Mouse (Mus musculus): ENCODE results near the gene Slc6a16. TPM values are rescaled to one million over a fixed set of nuclear protein-coding genes. Genes with fewer than 3 reads are reported as not detected.

Slc6a16 gene
- polyA plus RNA-seq, 1 experiment from 2014 or later, result not detected

DNA sequence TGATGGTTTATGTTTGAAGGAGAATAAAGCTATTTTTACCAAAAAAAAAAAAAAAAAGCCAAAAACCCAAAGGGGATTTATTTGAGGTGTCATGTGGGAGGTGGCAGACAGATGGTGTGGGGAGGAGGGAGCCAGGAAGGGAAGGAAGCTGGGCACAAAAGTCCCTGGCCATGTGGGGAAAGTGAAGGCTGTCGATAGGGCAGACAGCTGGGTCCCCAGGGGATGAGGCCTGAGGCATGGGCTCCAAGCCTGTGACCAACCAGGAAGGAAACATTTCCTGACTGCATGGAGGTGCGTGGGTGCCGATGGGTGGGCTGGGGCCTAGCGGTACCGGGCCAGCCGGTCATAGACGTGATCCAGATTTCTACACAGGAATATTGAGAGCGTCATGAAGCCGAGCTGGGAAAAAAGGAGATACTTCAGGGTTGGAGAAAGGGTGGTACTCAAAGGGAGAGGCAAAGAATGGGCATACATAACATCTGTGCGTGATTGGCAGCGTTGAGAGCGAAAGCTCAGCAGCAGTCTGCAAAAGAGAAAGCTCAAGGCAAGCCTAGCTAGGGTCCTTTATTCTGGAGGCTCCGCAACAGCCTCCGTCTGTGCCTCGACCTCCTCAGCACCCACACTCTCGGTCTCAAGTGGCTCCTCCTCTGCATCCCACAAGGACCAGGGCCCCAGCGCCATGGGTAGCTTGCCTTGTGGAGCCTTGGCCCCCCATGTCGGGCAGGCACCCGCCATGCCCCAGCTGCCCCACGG is 7.1 kb upstream of the Slc6a16 start:
- Histone ChIP-seq H3K4me3 (ENCODE audit: low read depth, low read length) (no peak overlapping the region), H3K4me1 (replicated peaks; ENCODE audit: control insufficient read depth, insufficient read depth, low read length) (peaks cover 8% of the 10 kb centered on the region), H3K9me3 (ENCODE audit: control insufficient read depth) (no peaks in the 10 kb centered on the region), H3K4me2 (replicated peaks; ENCODE audit: low read depth) (peak overlapping the region; percentile 57), H3K9ac (ENCODE audit: low read depth, low read length) (no peak overlapping the region), H3K36me3 (ENCODE audit: control insufficient read depth, insufficient read depth) (peaks cover 16% of the 10 kb centered on the region; the same call in 1 of the 2 replicates), H3K27me3 (replicated peaks; ENCODE audit: control insufficient read depth, insufficient read depth, low read length) (no peaks in the 10 kb centered on the region), H3K27ac (ENCODE audit: low read depth, low read length) (no peak overlapping the region)
- 46% methylated on average over 20 of the region's 20 CpGs for WGBS
- no peak for ATAC-seq
- TF ChIP-seq CTCF (IDR thresholded peaks at IDR 0.05; ENCODE audit: low read depth), result no peak

- Histone ChIP-seq H3K9ac (ENCODE audit: low read depth, low read length) (no peak overlapping the region), H3K9me3 (ENCODE audit: control insufficient read depth) (no peaks in the 10 kb centered on the region), H3K4me1 (replicated peaks; ENCODE audit: control insufficient read depth, insufficient read depth, low read length) (peaks cover 8% of the 10 kb centered on the region), H3K4me2 (replicated peaks; ENCODE audit: low read depth) (peak overlapping the region; percentile 57), H3K36me3 (ENCODE audit: control insufficient read depth, insufficient read depth) (peaks cover 15% of the 10 kb centered on the region; the same call in 1 of the 2 replicates), H3K27ac (ENCODE audit: low read depth, low read length) (no peak overlapping the region), H3K27me3 (replicated peaks; ENCODE audit: control insufficient read depth, insufficient read depth, low read length) (no peaks in the 10 kb centered on the region), H3K4me3 (ENCODE audit: low read depth, low read length) (no peak overlapping the region; the same call in 1 of the 2 replicates)
- WGBS, result 14% methylated on average over 29 of the region's 29 CpGs
- peak; percentile 43; the same call in 1 of the 2 replicates for ATAC-seq
- peak; percentile 27 for TF ChIP-seq CTCF (IDR thresholded peaks at IDR 0.05; ENCODE audit: low read depth)
These were observed 6.5 kb upstream of the Slc6a16 start for GRCm38 (mm10) chr7:45234333-45234841.

GRCm38 (mm10) chr7:45234922-45235571 is 5.8 kb upstream of the Slc6a16 start:
- 0 out of 2 replicates have a peak, but pooled peaks have one; percentile 13 for TF ChIP-seq CTCF (IDR thresholded peaks at IDR 0.05; ENCODE audit: low read depth)
- Histone ChIP-seq H3K27me3 (replicated peaks; ENCODE audit: control insufficient read depth, insufficient read depth, low read length) (no peaks in the 10 kb centered on the region), H3K9me3 (ENCODE audit: control insufficient read depth) (no peaks in the 10 kb centered on the region), H3K4me1 (replicated peaks; ENCODE audit: control insufficient read depth, insufficient read depth, low read length) (peaks cover 8% of the 10 kb centered on the region), H3K27ac (ENCODE audit: low read depth, low read length) (no peak overlapping the region), H3K4me2 (replicated peaks; ENCODE audit: low read depth) (peak overlapping the region; percentile 57), H3K36me3 (ENCODE audit: control insufficient read depth, insufficient read depth) (peaks cover 11% of the 10 kb centered on the region; the same call in 1 of the 2 replicates), H3K9ac (ENCODE audit: low read depth, low read length) (no peak overlapping the region), H3K4me3 (ENCODE audit: low read depth, low read length) (peak overlapping the region; percentile 20; the same call in 1 of the 2 replicates)
- ATAC-seq, result peak; percentile 39
- WGBS, result 11% methylated on average over 21 of the region's 21 CpGs

GRCm38 (mm10) chr7:45235656-45236180 is 5.2 kb upstream of the Slc6a16 start:
- TF ChIP-seq CTCF (IDR thresholded peaks at IDR 0.05; ENCODE audit: low read depth), result no peak
- WGBS, result 49% methylated on average over 17 of the region's 17 CpGs
- no peaks in the 10 kb centered on the region for H3K9me3 ChIP-seq (ENCODE audit: control insufficient read depth)
- H3K36me3 ChIP-seq (ENCODE audit: control insufficient read depth, insufficient read depth), result peaks cover 11% of the 10 kb centered on the region; the same call in 1 of the 2 replicates
- no peak overlapping the region for H3K9ac ChIP-seq (ENCODE audit: low read depth, low read length)
- peaks cover 8% of the 10 kb centered on the region for H3K4me1 ChIP-seq (replicated peaks; ENCODE audit: control insufficient read depth, insufficient read depth, low read length)
- ATAC-seq, result 0 out of 2 replicates have a peak, but pooled peaks have one; percentile 8
- H3K4me3 ChIP-seq (ENCODE audit: low read depth, low read length), result no peak overlapping the region
- no peaks in the 10 kb centered on the region for H3K27me3 ChIP-seq (replicated peaks; ENCODE audit: control insufficient read depth, insufficient read depth, low read length)
- no peak overlapping the region for H3K27ac ChIP-seq (ENCODE audit: low read depth, low read length)
- H3K4me2 ChIP-seq (replicated peaks; ENCODE audit: low read depth), result peak overlapping the region; percentile 57; the same call in 1 of the 2 replicates

DNA sequence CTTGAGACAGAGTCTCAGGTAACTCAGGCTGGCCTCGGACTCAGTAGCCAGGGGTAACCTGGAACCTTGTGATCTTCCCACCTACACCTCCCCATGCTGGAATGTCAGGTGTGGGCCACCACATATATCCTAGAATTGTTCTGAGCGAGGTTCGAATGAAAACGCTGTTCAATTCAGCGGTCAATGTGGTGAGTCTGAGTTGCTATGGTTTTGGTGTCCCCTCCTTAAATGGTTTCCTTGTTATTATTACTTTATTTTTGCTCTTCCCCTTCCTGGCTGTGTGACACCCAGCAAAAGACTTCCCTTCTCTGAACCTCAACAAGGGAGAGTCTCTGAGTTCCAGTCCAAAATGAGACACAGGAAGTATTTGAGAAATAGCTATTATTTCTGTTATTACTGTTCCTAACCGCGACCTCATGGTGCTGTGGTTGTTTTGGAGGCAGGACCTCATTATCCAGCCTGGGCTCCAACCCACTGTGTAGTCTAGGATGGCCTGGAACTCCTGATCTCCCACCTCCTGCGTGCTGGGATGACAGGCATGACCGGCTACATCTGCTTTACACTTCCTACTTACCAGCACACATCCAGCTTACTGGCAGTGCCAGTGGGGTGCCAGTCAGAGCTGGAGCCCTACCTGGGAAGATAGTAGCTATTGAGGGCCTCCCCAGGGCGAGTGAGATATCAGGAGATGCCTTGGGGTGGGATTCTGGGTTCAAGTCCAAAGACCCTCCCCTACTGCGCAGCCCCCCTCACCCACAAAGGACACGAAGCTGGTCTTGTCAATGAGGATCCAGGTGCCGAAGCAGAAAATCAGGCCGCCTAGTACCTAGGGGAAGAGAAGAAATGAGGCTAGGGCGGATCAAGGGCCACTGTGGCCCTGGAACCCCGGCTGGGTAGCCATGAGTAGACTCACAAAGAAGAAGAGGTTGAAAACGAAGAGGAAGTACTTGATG is 2.9 kb upstream of the Slc6a16 start:
- 81% methylated on average over 17 of the region's 17 CpGs for WGBS
- H3K9ac ChIP-seq (ENCODE audit: low read depth, low read length), result no peak overlapping the region
- no peak for ATAC-seq
- H3K4me3 ChIP-seq (ENCODE audit: low read depth, low read length), result 0 out of 2 replicates have a peak overlapping the region, but pooled peaks have one; percentile 3
- no peak overlapping the region for H3K27ac ChIP-seq (ENCODE audit: low read depth, low read length)
- H3K4me2 ChIP-seq (replicated peaks; ENCODE audit: low read depth), result peak overlapping the region; percentile 37; the same call in 1 of the 2 replicates
- no peaks in the 10 kb centered on the region for H3K9me3 ChIP-seq (ENCODE audit: control insufficient read depth)
- peaks cover 3% of the 10 kb centered on the region; the same call in 1 of the 2 replicates for H3K36me3 ChIP-seq (ENCODE audit: control insufficient read depth, insufficient read depth)
- peaks cover 8% of the 10 kb centered on the region for H3K4me1 ChIP-seq (replicated peaks; ENCODE audit: control insufficient read depth, insufficient read depth, low read length)
- TF ChIP-seq CTCF (IDR thresholded peaks at IDR 0.05; ENCODE audit: low read depth), result no peak
- no peaks in the 10 kb centered on the region for H3K27me3 ChIP-seq (replicated peaks; ENCODE audit: control insufficient read depth, insufficient read depth, low read length)

All from intestine, postnatal 0 days (tissue).